ENCODE assay signal across 17 mouse cellular contexts in genomic region chr3:85313646-85314255, GRCm38 (mm10).
DNase-seq lines count a peak whose midpoint lies in the region; ATAC-seq and TF ChIP-seq lines count a peak whose summit lies in the region.
"Had no signal": no experiment of that assay in that cellular context is flagged by ENCODE, and none has a peak within 500 bp of the region (broad histone marks: within the 10 kb centered on the region; RNA-seq: fewer than 3 reads in every experiment).

No protein-coding gene starts in this region.

- no peak overlapping the region for H3K27ac ChIP-seq in heart, embryonic 12.5 days (ENCODE audit: poor library complexity, severe bottlenecking)
- H3K27ac ChIP-seq in midbrain, embryonic 10.5 days (replicated peaks), result peak overlapping the region; percentile 6; the same call in 1 of the 2 replicates
- H3K27ac ChIP-seq in midbrain, postnatal 0 days (ENCODE audit: low read depth, low read length), result no peak overlapping the region
- H3K27ac ChIP-seq in limb, embryonic 13.5 days, result peak overlapping the region; percentile 0; the same call in 1 of the 2 replicates
- 0 out of 2 replicates have a peak overlapping the region, but pooled peaks have one; percentile 0 for H3K27ac ChIP-seq in stomach, embryonic 15.5 days
- H3K27ac ChIP-seq: forebrain, embryonic 15.5 days; liver, embryonic 15.5 days had no signal

- no peaks in the 10 kb centered on the region for H3K27me3 ChIP-seq in heart, embryonic 12.5 days (replicated peaks)
- H3K27me3 ChIP-seq in midbrain, embryonic 10.5 days (ENCODE audit: low read depth, poor library complexity, severe bottlenecking), result no peaks in the 10 kb centered on the region
- no peaks in the 10 kb centered on the region for H3K27me3 ChIP-seq in midbrain, postnatal 0 days (ENCODE audit: insufficient read depth, low read length)
- H3K27me3 ChIP-seq in limb, embryonic 13.5 days, result no peaks in the 10 kb centered on the region
- H3K27me3 ChIP-seq in stomach, embryonic 15.5 days (replicated peaks), result no peaks in the 10 kb centered on the region
- H3K27me3 ChIP-seq: forebrain, embryonic 15.5 days; liver, embryonic 15.5 days had no signal

- TF ChIP-seq CTCF in midbrain, postnatal 0 days (IDR thresholded peaks at IDR 0.05), result no peak

- H3K4me3 ChIP-seq in heart, embryonic 12.5 days, result no peak overlapping the region
- H3K4me3 ChIP-seq in midbrain, embryonic 10.5 days, result no peak overlapping the region
- no peak overlapping the region for H3K4me3 ChIP-seq in midbrain, postnatal 0 days (ENCODE audit: low read depth, low read length)
- H3K4me3 ChIP-seq in limb, embryonic 13.5 days, result no peak overlapping the region
- no peak overlapping the region for H3K4me3 ChIP-seq in stomach, embryonic 15.5 days (replicated peaks)
- H3K4me3 ChIP-seq: forebrain, embryonic 15.5 days; liver, embryonic 15.5 days had no signal

- H3K4me1 ChIP-seq in heart, embryonic 12.5 days (replicated peaks), result peaks cover 12% of the 10 kb centered on the region; the same call in 1 of the 2 replicates
- H3K4me1 ChIP-seq in midbrain, embryonic 10.5 days, result peaks cover 21% of the 10 kb centered on the region
- H3K4me1 ChIP-seq in midbrain, postnatal 0 days (ENCODE audit: insufficient read depth, low read length), result 0 out of 2 replicates have a peak, but pooled peaks cover 7% of the 10 kb centered on the region
- peaks cover 14% of the 10 kb centered on the region for H3K4me1 ChIP-seq in limb, embryonic 13.5 days
- H3K4me1 ChIP-seq in stomach, embryonic 15.5 days, result no peaks in the 10 kb centered on the region
- H3K4me1 ChIP-seq: liver, embryonic 15.5 days had no signal

- no peaks in the 10 kb centered on the region for H3K36me3 ChIP-seq in heart, embryonic 12.5 days
- no peaks in the 10 kb centered on the region for H3K36me3 ChIP-seq in midbrain, embryonic 10.5 days
- H3K36me3 ChIP-seq in midbrain, postnatal 0 days (ENCODE audit: insufficient read depth, low read length), result no peaks in the 10 kb centered on the region
- H3K36me3 ChIP-seq in limb, embryonic 13.5 days, result no peaks in the 10 kb centered on the region
- no peaks in the 10 kb centered on the region for H3K36me3 ChIP-seq in stomach, embryonic 15.5 days
- H3K36me3 ChIP-seq: forebrain, embryonic 15.5 days; liver, embryonic 15.5 days had no signal

- H3K4me2 ChIP-seq in heart, embryonic 12.5 days, result no peak overlapping the region
- H3K4me2 ChIP-seq in midbrain, postnatal 0 days (ENCODE audit: low read depth, low read length, poor library complexity, severe bottlenecking), result no peak overlapping the region
- peak overlapping the region; percentile 27 for H3K4me2 ChIP-seq in limb, embryonic 13.5 days (replicated peaks)
- H3K4me2 ChIP-seq in stomach, embryonic 15.5 days, result no peak overlapping the region
- H3K4me2 ChIP-seq: forebrain, embryonic 15.5 days; liver, embryonic 15.5 days had no signal

- 30% methylated on average over 4 of the region's 4 CpGs for WGBS in heart, embryonic 12.5 days
- WGBS in midbrain, embryonic 10.5 days, result 14% methylated on average over 4 of the region's 4 CpGs
- WGBS in midbrain, postnatal 0 days, result 11% methylated on average over 4 of the region's 4 CpGs
- WGBS in limb, embryonic 13.5 days, result 10% methylated on average over 4 of the region's 4 CpGs
- 20% methylated on average over 4 of the region's 4 CpGs for WGBS in stomach, embryonic 15.5 days

- no peaks in the 10 kb centered on the region for H3K9me3 ChIP-seq in heart, embryonic 12.5 days (replicated peaks)
- no peaks in the 10 kb centered on the region for H3K9me3 ChIP-seq in midbrain, embryonic 10.5 days (replicated peaks)
- H3K9me3 ChIP-seq in midbrain, postnatal 0 days (ENCODE audit: low read length), result no peaks in the 10 kb centered on the region
- no peaks in the 10 kb centered on the region for H3K9me3 ChIP-seq in limb, embryonic 13.5 days
- H3K9me3 ChIP-seq in stomach, embryonic 15.5 days, result no peaks in the 10 kb centered on the region
- H3K9me3 ChIP-seq: forebrain, embryonic 15.5 days; liver, embryonic 15.5 days had no signal

- no peak overlapping the region for H3K9ac ChIP-seq in heart, embryonic 12.5 days
- no peak overlapping the region for H3K9ac ChIP-seq in midbrain, postnatal 0 days (replicated peaks; ENCODE audit: low read length, poor library complexity, severe bottlenecking)
- peak overlapping the region; percentile 46 for H3K9ac ChIP-seq in limb, embryonic 13.5 days
- H3K9ac ChIP-seq in stomach, embryonic 15.5 days, result no peak overlapping the region
- H3K9ac ChIP-seq: forebrain, embryonic 15.5 days; liver, embryonic 15.5 days had no signal

- no peak for ATAC-seq in heart, embryonic 12.5 days (ENCODE audit: insufficient number of reproducible peaks, low FRiP score)
- ATAC-seq in midbrain, postnatal 0 days (ENCODE audit: low FRiP score), result no peak
- no peak for ATAC-seq in limb, embryonic 13.5 days (ENCODE audit: low FRiP score, low read depth)
- no peak for ATAC-seq in stomach, embryonic 15.5 days (ENCODE audit: insufficient read depth, low FRiP score, low read depth)
- ATAC-seq in megakaryocyte, adult 5-6 weeks (ENCODE audit: poor library complexity, severe bottlenecking), result no peak
- ATAC-seq: forebrain, embryonic 15.5 days; intestine, postnatal 0 days had no signal

- peak; percentile 65 for DNase-seq in heart, adult 11 months
- DNase-seq in midbrain, embryonic 10.5 days (ENCODE audit: low spot score), result peak; percentile 15
- DNase-seq in midbrain, postnatal 0 days (ENCODE audit: low spot score), result no peak
- DNase-seq in cerebellum, adult 18-20 months, result no peak
- DNase-seq: adrenal gland, postnatal 36 days; cerebellum, adult 11-12 months; embryo, embryonic 11 days; gastrocnemius, postnatal 10 days; lung, postnatal 36 days; spleen, adult 18-20 months had no signal

Comparison
In these comparisons a context has a peak if more than half of its experiments do, and no peak if none do; other contexts are left out.
1. DNase-seq: peak in heart, adult 11 months (single experiment) and midbrain, embryonic 10.5 days (single experiment); none in midbrain, postnatal 0 days (single experiment) and cerebellum, adult 18-20 months (0 of 2).
2. H3K27ac ChIP-seq: peak in midbrain, embryonic 10.5 days (single experiment), limb, embryonic 13.5 days (single experiment) and stomach, embryonic 15.5 days (single experiment); none in heart, embryonic 12.5 days (single experiment) and midbrain, postnatal 0 days (single experiment).